ENCODE assay signal across 21 mouse cellular contexts in genomic region chr11:100550101-100550500, GRCm38 (mm10). TPM values are rescaled to one million over a fixed set of nuclear protein-coding genes. Genes with fewer than 3 reads are reported as not detected.
DNase-seq lines count a peak whose midpoint lies in the region; ATAC-seq and TF ChIP-seq lines count a peak whose summit lies in the region.
"Had no signal": no experiment of that assay in that cellular context is flagged by ENCODE, and none has a peak within 500 bp of the region (broad histone marks: within the 10 kb centered on the region; RNA-seq: fewer than 3 reads in every experiment).

No protein-coding gene starts in this region.

- H3K9ac ChIP-seq in midbrain, embryonic 11.5 days (ENCODE audit: low read length): no peak overlapping the region
- no peak overlapping the region for H3K9ac ChIP-seq in ES-E14 (ENCODE audit: insufficient read depth, low read depth, low read length, poor library complexity, severe bottlenecking)
- H3K9ac ChIP-seq: embryonic facial prominence, embryonic 12.5 days; forebrain, embryonic 13.5 days; forebrain, embryonic 15.5 days; forebrain, postnatal 0 days had no signal

- ATAC-seq in midbrain, embryonic 11.5 days (ENCODE audit: low FRiP score): no peak
- ATAC-seq: CD4-positive, CD25-positive, alpha-beta regulatory T cell, adult 4 months; forebrain, embryonic 13.5 days; forebrain, embryonic 15.5 days; forebrain, postnatal 0 days had no signal

- WGBS in midbrain, embryonic 11.5 days: 72% methylated on average over 6 of the region's 6 CpGs
- WGBS in midbrain, embryonic 10.5 days: 76% methylated on average over 6 of the region's 6 CpGs

- no peak overlapping the region for H3K4me2 ChIP-seq in midbrain, embryonic 11.5 days
- H3K4me2 ChIP-seq: embryonic facial prominence, embryonic 12.5 days; forebrain, embryonic 13.5 days; forebrain, embryonic 15.5 days had no signal

- H3K9me3 ChIP-seq in midbrain, embryonic 11.5 days (ENCODE audit: control insufficient read depth, low read length): no peaks in the 10 kb centered on the region
- no peaks in the 10 kb centered on the region for H3K9me3 ChIP-seq in midbrain, embryonic 10.5 days (replicated peaks)
- no peaks in the 10 kb centered on the region for H3K9me3 ChIP-seq in ES-E14 (ENCODE audit: control insufficient read depth, insufficient read depth, low read depth, low read length)
- H3K9me3 ChIP-seq: embryonic facial prominence, embryonic 10.5 days; embryonic facial prominence, embryonic 12.5 days; forebrain, embryonic 13.5 days; forebrain, embryonic 15.5 days had no signal

- peaks cover 2% of the 10 kb centered on the region for H3K4me1 ChIP-seq in midbrain, embryonic 11.5 days (ENCODE audit: control insufficient read depth, insufficient read depth, low read length)
- peaks cover 13% of the 10 kb centered on the region for H3K4me1 ChIP-seq in midbrain, embryonic 10.5 days
- H3K4me1 ChIP-seq in ES-E14 (ENCODE audit: control insufficient read depth in 2 of 2, insufficient read depth in 2 of 2, low read length in 2 of 2, poor library complexity in 1 of 2): peaks cover 9 to 32% of the 10 kb centered on the region in 2 experiments

- in situ Hi-C loops in ES-E14 (cut with MboI; ENCODE audit: low sequenced_read_pairs in 2 of 2, unreplicated experiment in 2 of 2): no loop called here

- H3K36me3 ChIP-seq in midbrain, embryonic 11.5 days (ENCODE audit: control insufficient read depth, insufficient read depth, low read length): no peaks in the 10 kb centered on the region
- no peaks in the 10 kb centered on the region for H3K36me3 ChIP-seq in midbrain, embryonic 10.5 days
- H3K36me3 ChIP-seq in ES-E14 (ENCODE audit: control insufficient read depth, insufficient read depth, low read length, poor library complexity, severe bottlenecking): no peaks in the 10 kb centered on the region
- H3K36me3 ChIP-seq: embryonic facial prominence, embryonic 10.5 days; embryonic facial prominence, embryonic 12.5 days; forebrain, embryonic 15.5 days had no signal

- no peak overlapping the region for H3K27ac ChIP-seq in midbrain, embryonic 11.5 days (ENCODE audit: low read depth, low read length)
- no peak overlapping the region for H3K27ac ChIP-seq in midbrain, embryonic 10.5 days (replicated peaks)
- peak overlapping the region; percentile 31; the same call in 1 of the 2 replicates for H3K27ac ChIP-seq in ES-E14 (ENCODE audit: insufficient read depth, low read depth, low read length, poor library complexity, severe bottlenecking)
- H3K27ac ChIP-seq: embryonic facial prominence, embryonic 10.5 days; embryonic facial prominence, embryonic 12.5 days; forebrain, embryonic 13.5 days; forebrain, embryonic 15.5 days had no signal

- H3K4me3 ChIP-seq in midbrain, embryonic 11.5 days (ENCODE audit: low read depth, low read length): no peak overlapping the region
- H3K4me3 ChIP-seq in midbrain, embryonic 10.5 days: no peak overlapping the region
- H3K4me3 ChIP-seq in ES-E14 (ENCODE audit: insufficient read depth in 1 of 2, low read depth in 1 of 2, low read length in 2 of 2, poor library complexity in 1 of 2, severe bottlenecking in 1 of 2): peak overlapping the region in 1 of 2 experiments; percentile 0; a peak in 1 of 4 replicates
- H3K4me3 ChIP-seq: embryonic facial prominence, embryonic 10.5 days; embryonic facial prominence, embryonic 12.5 days; forebrain, embryonic 13.5 days; forebrain, embryonic 15.5 days had no signal

- peak; percentile 14 for DNase-seq in midbrain, embryonic 11.5 days (ENCODE audit: low spot score, missing footprints)
- DNase-seq in midbrain, embryonic 10.5 days (ENCODE audit: low spot score): no peak
- DNase-seq in ES-E14 (ENCODE audit: low read depth, low spot score): no peak
- peak; percentile 77 for DNase-seq in ZHBTc4 (ENCODE audit: low read depth, low spot score)
- DNase-seq in liver: no peak
- DNase-seq in testis, postnatal 10 days (ENCODE audit: low spot score): no peak
- DNase-seq: adrenal gland, adult 2 months; adrenal gland, postnatal 10 days; adrenal gland, postnatal 36 days; B cell, adult 2 months; cerebellum, adult 11-12 months; cerebellum, adult 2 months; cerebellum, adult 9-10 months; cerebellum, postnatal 10 days; cerebellum, postnatal 25 days; forebrain, postnatal 0 days had no signal

- H3K27me3 ChIP-seq in midbrain, embryonic 11.5 days (ENCODE audit: control insufficient read depth, insufficient read depth, low read length): no peaks in the 10 kb centered on the region
- H3K27me3 ChIP-seq in midbrain, embryonic 10.5 days (ENCODE audit: low read depth, poor library complexity, severe bottlenecking): peaks cover 4% of the 10 kb centered on the region; the same call in 1 of the 2 replicates
- H3K27me3 ChIP-seq: embryonic facial prominence, embryonic 12.5 days; forebrain, embryonic 15.5 days had no signal

TF ChIP-seq in ES-E14, 5 proteins besides CTCF, POLR2A, EP300 and RAD21:
- TF ChIP-seq CHD2 (IDR thresholded peaks at IDR 0.05; ENCODE audit: low read depth, low read length): no peak
- no peak for TF ChIP-seq ZNF384 (IDR thresholded peaks at IDR 0.05; ENCODE audit: low read depth, low read length)
- no peak for TF ChIP-seq MAFK (IDR thresholded peaks at IDR 0.05; ENCODE audit: insufficient read depth, low read depth, low read length)

RNA-seq across cellular contexts. Expression of gene Ttc25, which starts 4.7 kb away (rescaled TPM):
- 1.4 and 1.8 TPM in 2 replicates for polyA plus RNA-seq in midbrain, embryonic 11.5 days (2014; fragmentation: Nextera tagmentation; extraction: Ambion mirVana)
- 1.9 and 2.3 TPM in 2 replicates for polyA plus RNA-seq in midbrain, embryonic 10.5 days (2016; fragmentation: Nextera tagmentation; extraction: Ambion mirVana)
- 2.3 and 3.4 TPM in 2 replicates for total RNA-seq in ES-E14 (2012; rRNA removed)

RNA-seq across cellular contexts. Expression of gene Acly, which starts 22.3 kb away (rescaled TPM):
- 298 and 314 TPM in 2 replicates for polyA plus RNA-seq in midbrain, embryonic 11.5 days (2014; fragmentation: Nextera tagmentation; extraction: Ambion mirVana)
- polyA plus RNA-seq in midbrain, embryonic 10.5 days (2016; fragmentation: Nextera tagmentation; extraction: Ambion mirVana): 312 and 380 TPM in 2 replicates
- total RNA-seq in ES-E14 (2012; rRNA removed): 202 and 209 TPM in 2 replicates

RNA-seq across cellular contexts. Expression of gene Cnp, which starts 24.6 kb away (rescaled TPM):
- 15.7 and 16.9 TPM in 2 replicates for polyA plus RNA-seq in midbrain, embryonic 11.5 days (2014; fragmentation: Nextera tagmentation; extraction: Ambion mirVana)
- 17.7 and 22.6 TPM in 2 replicates for polyA plus RNA-seq in midbrain, embryonic 10.5 days (2016; fragmentation: Nextera tagmentation; extraction: Ambion mirVana)
- total RNA-seq in ES-E14 (2012; rRNA removed): 9.4 and 11.9 TPM in 2 replicates

Comparison
In these comparisons a context has a peak if more than half of its experiments do, and no peak if none do; other contexts are left out.
1. DNase-seq: peak in midbrain, embryonic 11.5 days (single experiment) and ZHBTc4 (single experiment); none in midbrain, embryonic 10.5 days (single experiment), ES-E14 (single experiment), liver (single experiment) and testis, postnatal 10 days (single experiment).